Mouse (Mus musculus): Measurements from ENCODE around the gene Rhbdl1.

Gene Rhbdl1

DNA sequence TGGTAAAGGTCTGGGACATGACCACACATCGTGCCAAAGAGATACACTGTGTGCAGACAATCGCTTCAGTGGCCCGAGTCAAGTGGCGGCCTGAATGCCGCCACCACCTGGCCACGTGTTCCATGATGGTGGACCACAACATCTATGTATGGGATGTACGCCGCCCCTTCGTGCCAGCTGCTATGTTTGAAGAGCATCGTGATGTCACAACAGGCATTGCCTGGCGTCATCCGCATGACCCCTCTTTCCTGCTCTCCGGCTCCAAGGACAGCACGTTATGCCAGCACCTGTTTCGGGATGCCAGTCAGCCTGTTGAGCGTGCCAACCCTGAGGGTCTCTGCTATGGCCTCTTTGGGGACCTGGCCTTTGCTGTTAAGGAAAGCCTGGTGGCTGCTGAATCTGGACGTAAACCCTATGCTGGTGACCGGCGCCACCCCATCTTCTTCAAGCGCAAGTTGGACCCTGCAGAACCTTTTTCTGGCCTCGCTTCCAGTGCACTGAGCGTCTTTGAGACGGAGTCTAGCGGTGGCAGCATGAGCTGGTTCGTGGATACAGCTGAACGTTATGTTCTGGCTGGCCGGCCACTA lies 11.0 kb downstream of the Rhbdl1 start:
- no peak for DNase-seq

DNA sequence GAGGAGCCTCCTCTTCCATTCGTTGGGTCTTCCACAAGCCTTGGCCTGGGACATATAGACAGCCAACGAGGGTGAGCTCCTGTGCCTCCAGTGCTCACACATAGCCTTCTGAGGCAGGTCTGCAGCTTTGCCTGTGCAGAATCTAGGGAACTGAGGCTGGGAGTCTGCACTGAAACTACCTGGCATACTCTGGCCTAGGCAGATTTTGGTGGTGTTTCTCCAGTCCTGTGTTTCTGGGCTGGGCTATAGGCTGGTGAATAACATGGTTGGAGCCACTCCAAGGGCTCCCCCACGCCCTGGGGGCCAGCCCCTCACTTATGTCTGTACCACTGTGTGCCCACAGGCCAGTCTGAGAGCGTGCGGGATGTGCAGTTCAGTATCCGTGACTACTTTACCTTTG lies 11.8 kb downstream of the Rhbdl1 start:
- no peak for DNase-seq

DNA sequence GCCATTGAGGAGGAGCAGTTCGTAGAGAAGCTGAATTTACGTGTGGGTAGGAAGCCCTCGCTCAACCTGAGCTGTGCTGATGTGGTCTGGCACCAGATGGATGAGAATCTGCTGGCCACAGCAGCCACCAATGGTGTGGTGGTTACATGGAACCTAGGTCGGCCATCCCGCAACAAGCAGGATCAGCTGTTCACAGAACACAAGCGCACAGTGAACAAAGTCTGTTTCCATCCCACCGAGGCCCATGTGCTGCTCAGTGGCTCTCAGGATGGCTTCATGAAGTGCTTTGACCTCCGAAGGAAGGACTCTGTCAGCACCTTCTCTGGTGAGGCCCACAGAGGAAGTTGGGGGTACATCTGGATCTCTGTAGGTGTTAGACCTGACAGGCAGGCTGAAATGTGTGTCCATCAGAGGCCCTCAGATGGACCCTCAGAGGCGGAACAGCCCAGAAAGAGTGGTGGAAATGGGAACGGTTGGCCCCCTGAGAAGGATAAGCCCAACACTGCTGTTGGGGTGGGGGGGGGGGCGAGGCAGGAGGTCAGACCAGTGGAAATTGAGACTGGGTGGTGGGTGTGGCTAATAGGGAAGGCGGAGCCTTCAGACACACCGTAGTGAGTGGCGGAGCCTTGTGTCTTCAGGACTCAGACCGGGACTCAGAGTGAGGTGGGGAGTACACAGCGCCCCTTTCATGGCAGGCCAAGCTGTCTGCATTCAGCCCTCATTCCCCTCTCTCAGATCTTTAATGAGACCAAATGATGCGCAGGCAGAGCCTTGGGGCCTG lies 12.5 kb downstream of the Rhbdl1 start:
- no peak for DNase-seq

DNA sequence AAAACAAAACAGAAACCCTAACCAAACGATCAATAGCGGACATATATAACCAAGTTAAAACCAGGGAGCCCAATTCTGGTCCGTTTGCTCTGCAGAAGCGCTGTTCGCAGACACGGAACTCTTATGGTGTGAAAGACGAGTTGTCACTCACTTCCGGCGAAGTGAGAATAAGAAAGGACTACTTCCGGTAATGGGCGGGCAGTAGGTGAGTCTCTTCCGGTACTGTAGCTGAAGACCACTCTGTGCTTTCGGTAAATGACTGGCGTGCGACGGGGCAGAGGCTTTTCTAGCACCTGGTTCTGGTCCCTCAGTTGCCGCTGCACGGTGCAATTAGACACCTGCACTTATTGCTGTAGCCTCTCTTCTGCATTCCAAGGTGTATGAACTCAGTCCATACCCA lies 13.6 kb downstream of the Rhbdl1 start, which contains the start of gene Wdr24:
Gene Wdr24, plus strand, starts transcription at position 176 of the 400 bp plus-strand sequence.
- peak; percentile 86 for DNase-seq

- DNase-seq = no peak
Observed at GRCm38 (mm10) chr17:25818851-25819780, 18.0 kb downstream of the Rhbdl1 start.

DNA sequence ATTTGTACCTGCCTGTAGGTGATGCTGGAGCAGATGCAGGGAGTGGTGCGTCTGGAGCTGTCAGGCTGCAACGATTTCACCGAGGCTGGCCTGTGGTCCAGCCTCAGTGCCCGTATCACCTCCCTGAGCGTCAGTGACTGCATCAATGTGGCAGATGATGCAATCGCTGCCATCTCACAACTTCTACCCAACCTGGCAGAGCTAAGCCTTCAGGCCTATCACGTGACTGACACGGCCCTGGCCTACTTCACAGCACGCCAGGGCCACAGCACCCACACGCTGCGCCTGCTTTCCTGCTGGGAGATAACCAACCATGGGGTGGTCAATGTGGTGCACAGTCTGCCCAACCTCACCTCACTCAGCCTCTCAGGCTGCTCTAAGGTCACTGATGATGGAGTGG lies 19.4 kb downstream of the Rhbdl1 start:
- no peak for DNase-seq

GRCm38 (mm10) chr17:25813471-25813870 lies 23.6 kb downstream of the Rhbdl1 start:
- DNase-seq = peak; percentile 72 to 73

DNA sequence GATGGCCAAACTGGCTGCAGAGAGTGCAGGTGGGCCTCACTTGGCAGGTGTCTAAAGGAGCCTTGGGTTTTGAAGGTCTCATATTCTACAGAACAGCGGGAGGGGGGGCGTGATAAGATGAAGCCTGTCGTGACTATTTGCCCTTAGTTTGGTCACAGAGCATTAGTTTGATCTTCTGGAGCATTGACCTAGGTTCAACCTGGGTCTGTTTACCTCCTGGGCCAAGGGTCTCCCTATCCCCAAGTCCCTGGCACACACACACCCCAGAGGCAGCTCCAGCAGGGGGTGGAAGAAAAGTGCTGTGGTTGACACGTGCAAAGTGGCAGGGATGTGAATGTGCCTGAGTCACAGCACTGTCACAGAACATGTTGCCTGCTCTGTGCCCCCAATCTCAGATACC lies 26.2 kb downstream of the Rhbdl1 start:
- peak in 1 of 2 experiments; percentile 24 for DNase-seq

DNA sequence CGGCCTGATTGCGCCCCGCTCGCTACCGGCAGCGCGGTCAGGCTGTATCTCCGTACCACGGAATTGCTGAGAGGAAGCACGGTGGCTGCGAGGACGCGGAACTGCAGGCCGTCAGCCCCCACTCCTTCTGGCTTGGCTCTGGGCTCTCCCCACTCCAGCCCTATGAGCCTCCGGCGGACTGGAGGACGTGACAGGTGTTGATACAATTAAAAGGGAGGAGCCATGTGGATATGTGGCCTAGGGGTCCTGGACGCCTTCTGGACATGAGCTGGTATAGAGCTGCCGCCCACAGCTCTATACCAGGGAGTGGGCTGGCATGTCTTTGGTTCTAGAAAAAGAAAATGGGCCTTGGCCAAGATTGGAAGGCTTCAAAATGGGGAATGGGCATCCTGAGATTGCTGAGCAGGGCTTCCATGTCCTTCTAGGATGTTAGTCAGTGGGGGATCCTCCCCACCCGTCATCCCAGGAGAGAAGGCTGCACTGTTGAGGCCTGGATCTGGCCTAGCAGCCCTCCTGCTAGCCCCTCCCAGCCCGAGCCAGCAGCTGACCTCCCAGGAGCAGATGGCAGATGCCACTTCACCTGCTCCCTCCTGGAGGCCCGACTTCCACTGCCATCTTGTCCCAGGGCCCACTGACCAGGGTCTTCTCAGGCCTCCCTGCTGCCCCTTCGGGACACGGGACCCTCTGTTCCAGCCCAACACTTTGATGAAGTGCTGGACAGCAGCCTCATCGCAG lies 27.3 kb downstream of the Rhbdl1 start:
- peak; percentile 82 to 84 for DNase-seq

- peak; percentile 96 to 97 for DNase-seq
Observed at GRCm38 (mm10) chr17:25808789-25809605, 28.1 kb downstream of the Rhbdl1 start, which contains the start of gene Fbxl16. TSS of gene Fbxl16 (plus strand) at chr17:25809085.

DNA sequence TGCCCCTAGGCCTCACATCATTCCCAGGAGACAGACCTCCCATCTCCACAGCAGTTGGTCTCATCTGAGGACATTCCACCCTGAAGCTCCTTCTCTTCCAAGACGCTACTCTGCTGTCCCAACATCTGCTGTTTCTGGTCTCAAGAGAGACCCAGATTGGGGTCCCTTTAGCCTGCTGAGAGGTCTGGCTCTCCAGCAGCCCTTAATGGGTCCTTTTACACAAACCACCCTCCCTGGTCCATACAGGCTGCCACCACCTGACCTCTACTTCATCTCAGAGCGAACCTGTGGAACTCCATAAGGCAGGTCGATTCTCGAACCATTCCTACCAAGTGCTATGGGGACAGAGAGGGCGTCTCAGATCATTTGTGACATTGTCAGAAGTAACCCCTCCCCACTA lies 29.1 kb downstream of the Rhbdl1 start:
- DNase-seq = peak in 1 of 2 experiments; percentile 26

GRCm38 (mm10) chr17:25807452-25807851 lies 29.6 kb downstream of the Rhbdl1 start:
- DNase-seq = peak in 1 of 2 experiments; percentile 38

GRCm38 (mm10) chr17:25806507-25806906 lies 30.6 kb downstream of the Rhbdl1 start:
- no peak for DNase-seq

GRCm38 (mm10) chr17:25802825-25803517 lies 34.1 kb downstream of the Rhbdl1 start:
- peak; percentile 80 to 81 for DNase-seq

DNA sequence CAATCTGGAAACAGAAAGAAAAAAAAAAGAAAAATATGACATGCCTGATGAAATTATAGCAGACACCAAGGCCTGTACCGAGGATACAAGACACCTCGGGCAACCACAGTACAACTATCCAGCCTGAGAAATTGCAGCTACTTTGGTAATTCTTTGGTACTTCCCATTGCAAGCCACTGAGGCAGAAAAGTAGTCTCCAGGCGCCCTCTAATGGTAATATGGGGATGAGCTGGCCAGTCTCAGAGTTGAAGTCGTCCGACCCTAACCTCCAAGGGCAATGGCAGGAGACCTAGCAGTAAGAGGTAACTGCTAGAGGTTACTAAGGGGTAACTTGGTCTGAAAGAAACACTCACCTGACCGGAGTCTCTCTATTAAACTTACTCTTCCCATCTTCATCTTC lies 36.1 kb downstream of the Rhbdl1 start:
- DNase-seq = peak; percentile 82 to 85

GRCm38 (mm10) chr17:25796951-25797369 lies 40.1 kb downstream of the Rhbdl1 start, which contains the start of gene Metrn:
TSS of gene Metrn (minus strand) at chr17:25797136.
- peak; percentile 86 to 93 for DNase-seq

- peak in 1 of 2 experiments; percentile 60 for DNase-seq
Observed at GRCm38 (mm10) chr17:25796211-25796771, 40.8 kb downstream of the Rhbdl1 start.

DNA sequence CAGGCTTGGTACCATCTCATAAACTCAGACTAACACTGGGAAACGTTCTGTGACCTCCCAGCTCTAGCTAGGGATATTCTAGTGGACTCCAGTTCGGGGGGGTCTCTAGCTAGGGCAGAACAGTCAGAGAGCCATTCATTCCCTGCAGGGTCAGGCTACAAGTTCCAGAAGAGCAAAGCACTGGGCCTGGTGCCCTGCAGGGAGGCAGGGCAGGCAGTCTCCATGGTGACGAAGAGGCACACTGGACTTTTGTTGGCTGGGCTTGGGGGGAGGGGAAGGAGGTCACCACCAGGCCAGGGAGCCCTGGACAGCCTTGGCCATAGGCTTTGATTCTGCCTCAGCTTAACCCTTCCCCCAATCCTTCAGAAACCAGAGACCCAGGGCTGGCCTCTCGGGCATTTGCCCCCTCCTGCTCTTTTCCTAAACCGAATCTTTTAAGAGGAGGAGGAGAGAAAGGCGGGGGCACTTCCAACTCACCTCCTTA lies 41.4 kb downstream of the Rhbdl1 start, which contains the start of gene AC134908.4:
Gene AC134908.4, minus strand, starts transcription at position 51 of the 484 bp plus-strand sequence.
- peak in 1 of 2 experiments; percentile 67 for DNase-seq

DNA sequence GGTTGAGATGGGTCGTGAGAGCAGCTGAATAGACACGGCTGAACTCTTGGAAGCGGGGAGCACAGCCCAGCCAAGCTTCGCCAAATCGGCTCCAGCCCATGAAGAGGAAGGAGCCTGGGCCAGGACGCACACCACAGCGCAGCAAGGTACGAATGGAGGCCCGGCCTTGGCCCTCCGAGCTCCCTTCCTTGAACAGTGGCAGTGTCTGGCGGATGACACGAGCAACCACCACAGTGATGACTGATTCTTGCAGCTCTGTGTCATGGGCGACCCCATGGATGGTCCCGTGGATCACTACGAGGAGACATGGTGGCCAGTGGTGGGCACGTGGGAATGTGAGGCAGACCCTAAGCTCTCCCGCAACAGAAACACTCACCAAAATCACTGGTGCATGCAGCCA lies 42.1 kb downstream of the Rhbdl1 start:
- no peak for DNase-seq

- DNase-seq = peak in 1 of 2 experiments; percentile 51
Observed at GRCm38 (mm10) chr17:25794197-25794596, 42.9 kb downstream of the Rhbdl1 start.
